Mouse (Mus musculus): ENCODE measurements around the gene Gprin1.

DNA sequence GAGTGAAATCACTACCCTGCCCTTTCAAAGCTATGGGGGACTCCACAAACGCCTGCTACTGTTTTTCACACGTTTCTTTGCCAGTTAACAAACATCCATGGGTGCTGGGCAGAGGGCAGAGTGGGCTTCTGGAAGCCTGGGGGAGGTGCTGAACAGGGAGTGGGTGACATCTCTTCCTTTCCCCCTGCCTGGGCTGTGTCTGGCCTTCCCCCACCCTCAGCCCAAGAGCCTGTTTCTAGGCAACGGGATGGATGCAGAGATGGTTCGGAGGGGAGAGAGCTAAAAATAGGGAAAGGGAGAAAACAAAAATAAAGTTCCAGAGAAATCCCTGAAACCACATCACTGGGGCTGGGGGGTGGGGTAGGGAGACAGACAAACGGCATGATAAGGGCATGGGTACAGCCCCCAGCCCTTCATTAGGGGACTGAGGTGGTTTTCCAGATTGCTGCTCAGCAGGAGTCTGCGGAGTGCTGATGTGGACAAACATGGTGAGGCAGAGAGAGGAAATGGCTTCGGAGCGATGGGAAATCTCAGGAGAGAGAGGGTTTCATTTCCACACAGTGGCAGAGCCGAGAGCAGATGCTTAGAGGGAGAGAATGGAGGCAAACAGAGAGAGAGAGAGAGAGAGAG lies 5.6 kb upstream of the Gprin1 start:
- TF ChIP-seq POLR2A (IDR thresholded peaks at IDR 0.05; ENCODE audit: control insufficient read depth in 1 of 2, insufficient read depth in 1 of 2, low read depth in 1 of 2, low read length in 2 of 2, poor library complexity in 1 of 2) = no peak
- no peak for TF ChIP-seq EP300 (IDR thresholded peaks at IDR 0.05; ENCODE audit: low read depth in 1 of 2, low read length in 2 of 2)
- TF ChIP-seq ZMIZ1 (IDR thresholded peaks at IDR 0.05; ENCODE audit: low read depth, low read length) = no peak
- no peak for TF ChIP-seq CTCF (IDR thresholded peaks at IDR 0.05 in 2 of 3, conservative IDR thresholded peaks at IDR 0.05 in 1 of 3; ENCODE audit: control insufficient read depth in 1 of 3, insufficient read depth in 1 of 3, low read depth in 2 of 3, low read length in 3 of 3, poor library complexity in 1 of 3, severe bottlenecking in 1 of 3)
- no peak for TF ChIP-seq ZC3H11A (IDR thresholded peaks at IDR 0.05; ENCODE audit: low read depth, low read length)
- no peak for TF ChIP-seq JUND (IDR thresholded peaks at IDR 0.05; ENCODE audit: low read depth, low read length)
